Mouse (Mus musculus): Measurements from ENCODE around the gene Mymx. TPM values are rescaled to one million over a fixed set of nuclear protein-coding genes. Genes with fewer than 3 reads are reported as not detected.
A peak's percentile ranks its signal among the peaks of the same experiment; 100 is the strongest.

The Mymx gene
- total and polyA plus RNA-seq, 3 experiments = not detected

DNA sequence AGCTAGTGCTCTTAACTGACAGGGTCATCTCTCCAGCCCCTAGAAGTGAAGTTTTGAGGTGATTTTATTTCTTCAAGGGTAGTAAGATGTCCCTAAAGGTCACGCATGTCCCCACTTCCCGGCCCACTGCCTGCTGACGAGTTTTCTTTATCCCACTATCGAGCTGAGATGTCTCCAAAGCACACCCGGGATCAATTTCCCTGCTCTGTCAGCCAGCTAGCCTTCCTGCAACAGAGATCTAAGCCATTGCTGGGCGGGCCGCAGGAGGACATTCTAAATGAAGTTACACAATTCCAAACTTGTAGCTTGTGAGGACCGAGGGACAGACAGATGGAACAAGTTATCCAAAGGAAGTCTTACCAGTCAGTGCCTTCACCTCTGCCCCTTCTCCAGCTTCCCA lies 1.6 kb downstream of the Mymx start:
- no peak for DNase-seq (ENCODE audit: extremely low read depth)
- H3K27ac ChIP-seq (ENCODE audit: insufficient read depth, low read depth) = no peak overlapping the region
- no peaks in the 10 kb centered on the region for H3K79me2 ChIP-seq (replicated peaks; ENCODE audit: control insufficient read depth, extremely low read depth, insufficient read depth, poor library complexity, severe bottlenecking)
- in situ Hi-C loops (cut with MboI; ENCODE audit: low pct_ligation_motif_present, low pct_unique_long_range_greater_than_20kb, low sequenced_read_pairs) (no loop called here), dilution Hi-C loops (cut with MboI; ENCODE audit: extremely low pct_ligation_motif_present, extremely low pct_unique_long_range_greater_than_20kb, low sequenced_read_pairs) (no loop called here)
- H3K36me3 ChIP-seq (replicated peaks in 1 of 2; ENCODE audit: control insufficient read depth in 1 of 2, insufficient read depth in 1 of 2, low read length in 1 of 2) = no peaks in the 10 kb centered on the region
- peaks cover 1% of the 10 kb centered on the region for H3K27me3 ChIP-seq (replicated peaks)
- H3K9ac ChIP-seq (ENCODE audit: insufficient read depth, low read depth) = no peak overlapping the region
- peaks cover 9 to 32% of the 10 kb centered on the region in 2 experiments; a peak in 3 of 4 replicates for H3K4me1 ChIP-seq (ENCODE audit: control insufficient read depth in 1 of 2, insufficient read depth in 2 of 2)
- no peaks in the 10 kb centered on the region for H3K9me3 ChIP-seq (replicated peaks; ENCODE audit: low read length)
- H3K4me2 ChIP-seq (ENCODE audit: insufficient read depth, low read depth, poor library complexity, severe bottlenecking) = no peak overlapping the region
- no peak overlapping the region for H3K4me3 ChIP-seq (replicated peaks in 1 of 3; ENCODE audit: low read depth in 2 of 3, low read length in 2 of 3, poor library complexity in 1 of 3)
- no peak for TF ChIP-seq MAZ (IDR thresholded peaks at IDR 0.05; ENCODE audit: low read depth, low read length)
- no peak for TF ChIP-seq BHLHE40 (IDR thresholded peaks at IDR 0.05; ENCODE audit: low read depth, low read length)
- no peak for TF ChIP-seq POLR2AphosphoS2 (IDR thresholded peaks at IDR 0.05; ENCODE audit: low read depth, low read length)
- no peak for TF ChIP-seq TBP (conservative IDR thresholded peaks at IDR 0.05; ENCODE audit: low read depth, low read length)
- no peak for TF ChIP-seq SMC3 (IDR thresholded peaks at IDR 0.05; ENCODE audit: low read depth, low read length)
- TF ChIP-seq ZC3H11A (IDR thresholded peaks at IDR 0.05; ENCODE audit: low read depth, low read length) = no peak
- TF ChIP-seq PAX5 (IDR thresholded peaks at IDR 0.05; ENCODE audit: low read length) = no peak
- no peak for TF ChIP-seq CHD2 (IDR thresholded peaks at IDR 0.05; ENCODE audit: low read length)
- no peak for TF ChIP-seq JUND (conservative IDR thresholded peaks at IDR 0.05; ENCODE audit: low read depth, low read length)
- TF ChIP-seq RAD21 (IDR thresholded peaks at IDR 0.05; ENCODE audit: low read depth, low read length) = no peak
- TF ChIP-seq MAFK (IDR thresholded peaks at IDR 0.05; ENCODE audit: insufficient replicate concordance, low read length) = no peak
- no peak for TF ChIP-seq ZKSCAN1 (IDR thresholded peaks at IDR 0.05; ENCODE audit: borderline replicate concordance, low read depth, low read length)
- no peak for TF ChIP-seq ZNF384 (IDR thresholded peaks at IDR 0.05; ENCODE audit: low read depth, low read length)
- no peak for TF ChIP-seq USF1 (IDR thresholded peaks at IDR 0.05; ENCODE audit: low read depth, low read length)
- TF ChIP-seq MAX (IDR thresholded peaks at IDR 0.05; ENCODE audit: low read length) = no peak
- TF ChIP-seq CHD1 (IDR thresholded peaks at IDR 0.05; ENCODE audit: low read depth, low read length) = no peak
- no peak for TF ChIP-seq HCFC1 (IDR thresholded peaks at IDR 0.05; ENCODE audit: low read depth, low read length)

- TF ChIP-seq MAZ (IDR thresholded peaks at IDR 0.05; ENCODE audit: low read depth, low read length) = 0 out of 2 replicates have a peak, but pooled peaks have one; percentile 63
- TF ChIP-seq ZC3H11A (IDR thresholded peaks at IDR 0.05; ENCODE audit: low read depth, low read length) = no peak
- no peak for TF ChIP-seq PAX5 (IDR thresholded peaks at IDR 0.05; ENCODE audit: low read length)
- no peak for TF ChIP-seq UBTF (IDR thresholded peaks at IDR 0.05; ENCODE audit: low read depth, low read length)
- TF ChIP-seq GABPA (IDR thresholded peaks at IDR 0.05; ENCODE audit: insufficient replicate concordance, low read depth, low read length) = no peak
- TF ChIP-seq CHD2 (IDR thresholded peaks at IDR 0.05; ENCODE audit: low read length) = 0 out of 2 replicates have a peak, but pooled peaks have one; percentile 26
- no peak for TF ChIP-seq CHD1 (IDR thresholded peaks at IDR 0.05; ENCODE audit: low read depth, low read length)
- no peak for TF ChIP-seq ZKSCAN1 (IDR thresholded peaks at IDR 0.05; ENCODE audit: borderline replicate concordance, low read depth, low read length)
- TF ChIP-seq SIN3A (IDR thresholded peaks at IDR 0.05; ENCODE audit: low read length) = no peak
- H3K4me3 ChIP-seq (replicated peaks in 1 of 3; ENCODE audit: low read depth in 2 of 3, low read length in 2 of 3, poor library complexity in 1 of 3) = peak within 1 kb of the TSS in 1 of 3 experiments; percentile 36
- H3K4me1 ChIP-seq (ENCODE audit: control insufficient read depth in 1 of 2, insufficient read depth in 2 of 2) = peaks cover 9 to 32% of the 10 kb centered on the region in 2 experiments; a peak in 3 of 4 replicates
- H3K79me2 ChIP-seq (replicated peaks; ENCODE audit: control insufficient read depth, extremely low read depth, insufficient read depth, poor library complexity, severe bottlenecking) = no peaks in the 10 kb centered on the region
- H3K27me3 ChIP-seq (replicated peaks) = peaks cover 1% of the 10 kb centered on the region
- dilution Hi-C loops (cut with MboI; ENCODE audit: extremely low pct_ligation_motif_present, extremely low pct_unique_long_range_greater_than_20kb, low sequenced_read_pairs) = no loop called here
- peak within 1 kb of the TSS; percentile 70 for H3K4me2 ChIP-seq (ENCODE audit: insufficient read depth, low read depth, poor library complexity, severe bottlenecking)
- H3K27ac ChIP-seq (ENCODE audit: insufficient read depth, low read depth) = no peak within 1 kb of the TSS
- H3K9ac ChIP-seq (ENCODE audit: insufficient read depth, low read depth) = peak within 1 kb of the TSS; percentile 10; the same call in 1 of the 2 replicates
- H3K36me3 ChIP-seq (replicated peaks in 1 of 2; ENCODE audit: control insufficient read depth in 1 of 2, insufficient read depth in 1 of 2, low read length in 1 of 2) = no peaks in the 10 kb centered on the region
- no peaks in the 10 kb centered on the region for H3K9me3 ChIP-seq (replicated peaks; ENCODE audit: low read length)
- in situ Hi-C loops (cut with MboI; ENCODE audit: low pct_ligation_motif_present, low pct_unique_long_range_greater_than_20kb, low sequenced_read_pairs) = no loop called here
- DNase-seq (ENCODE audit: extremely low read depth) = no peak
These were observed 2.3 kb downstream of the Mymx start, which contains the start of gene Slc29a1 for GRCm38 (mm10) chr17:45599446-45600242. Gene Slc29a1 (minus strand): TSS chr17:45599606.

All from CH12.LX (cell line).